Mouse (Mus musculus) adrenal gland, postnatal 4 days (tissue): ENCODE data around the gene H2-DMa. TPM values are rescaled to one million over a fixed set of nuclear protein-coding genes. Genes with fewer than 3 reads are reported as not detected.

Experiments used
- total RNA-seq, 2 experiments: library from RNA; stranded (reverse); gene quantifications; 2 replicates each; pipeline ENCODE4 v1.2.3; 2021

The H2-DMa gene
- total RNA-seq, 2 experiments from 2014 or later: 11.2 to 11.7 TPM

Other genes starting within 250 kb of the H2-DMa start
- not detected for gene Gm7029, start 245.7 kb upstream of the H2-DMa start, total RNA-seq
- gene Kifc1, start 228.9 kb upstream of the H2-DMa start, total RNA-seq: 10 to 100 TPM; 30.5 to 31.0 TPM
- not detected for gene Platr17, start 214.4 kb upstream of the H2-DMa start, total RNA-seq
- gene Daxx, start 210.1 kb upstream of the H2-DMa start, total RNA-seq: 10 to 100 TPM; 34.7 to 37.8 TPM
- 100 to 1,000 TPM; 122 to 131 TPM for gene Tapbp, start 203.6 kb upstream of the H2-DMa start, total RNA-seq
- 10 to 100 TPM; 43.0 to 47.1 TPM for gene Zbtb22, start 203.6 kb upstream of the H2-DMa start, total RNA-seq
- gene Rgl2, start 190.0 kb upstream of the H2-DMa start, total RNA-seq: 10 to 100 TPM; 87.9 to 94.5 TPM
- 10 to 100 TPM; 96.5 to 98.1 TPM for gene Pfdn6, start 179.2 kb upstream of the H2-DMa start, total RNA-seq
- gene Wdr46, start 178.9 kb upstream of the H2-DMa start, total RNA-seq: 10 to 100 TPM; 35.1 to 35.2 TPM
- gene B3galt4, start 168.1 kb upstream of the H2-DMa start, total RNA-seq: 1 to 10 TPM; 7.1 to 7.2 TPM
- 10 to 100 TPM; 62.8 to 72.5 TPM for gene Vps52, start 163.7 kb upstream of the H2-DMa start, total RNA-seq
- 1,000 to 10,000 TPM; 1,180 to 1,281 TPM for gene Rps18, start 163.5 kb upstream of the H2-DMa start, total RNA-seq
- 100 to 1,000 TPM; 173 to 174 TPM for gene H2-K1, start 119.2 kb upstream of the H2-DMa start, total RNA-seq
- gene Ring1, start 94.9 kb upstream of the H2-DMa start, total RNA-seq: 10 to 100 TPM; 49.0 to 54.3 TPM
- 100 to 1,000 TPM; 135 to 144 TPM for gene H2-Ke6, start 91.5 kb upstream of the H2-DMa start, total RNA-seq
- 100 to 1,000 TPM; 145 to 156 TPM for gene Slc39a7, start 87.9 kb upstream of the H2-DMa start, total RNA-seq
- gene Rxrb, start 87.7 kb upstream of the H2-DMa start, total RNA-seq: 10 to 100 TPM; 74.5 to 78.0 TPM
- 1 to 10 TPM; 3.1 to 6.4 TPM for gene Col11a2, start 80.1 kb upstream of the H2-DMa start, total RNA-seq
- under 1 TPM in 1 of 2 experiments, not detected in 1; 0.31 TPM for gene H2-Oa, start 27.2 kb upstream of the H2-DMa start, total RNA-seq
- gene Brd2, start 3.1 kb downstream of the H2-DMa start, total RNA-seq: 100 to 1,000 TPM; 225 to 226 TPM
- 1 to 10 TPM; 1.2 to 3.0 TPM for gene H2-DMb2, start 23.8 kb downstream of the H2-DMa start, total RNA-seq
- gene H2-DMb1, start 33.5 kb downstream of the H2-DMa start, total RNA-seq: 1 to 10 TPM; 1.9 to 3.8 TPM
- 10 to 100 TPM; 20.8 to 22.1 TPM for gene Tap1, start 68.0 kb downstream of the H2-DMa start, total RNA-seq
- 10 to 100 TPM; 12.6 to 15.0 TPM for gene Psmb9, start 68.2 kb downstream of the H2-DMa start, total RNA-seq
- gene Psmb8, start 78.2 kb downstream of the H2-DMa start, total RNA-seq: 10 to 100 TPM; 25.0 to 27.4 TPM
- gene Tap2, start 84.0 kb downstream of the H2-DMa start, total RNA-seq: 10 to 100 TPM; 32.9 to 33.2 TPM
- gene H2-Ob, start 119.4 kb downstream of the H2-DMa start, total RNA-seq: under 1 TPM; 0.28 to 0.65 TPM
- gene H2-Ab1, start 138.1 kb downstream of the H2-DMa start, total RNA-seq: 10 to 100 TPM; 11.1 to 12.8 TPM
- 10 to 100 TPM in 1 of 2 experiments, 1 to 10 TPM in 1; 9.1 to 15.9 TPM for gene H2-Aa, start 168.3 kb downstream of the H2-DMa start, total RNA-seq
- 10 to 100 TPM in 1 of 2 experiments, 1 to 10 TPM in 1; 5.7 to 12.3 TPM for gene H2-Eb1, start 186.3 kb downstream of the H2-DMa start, total RNA-seq
- gene H2-Eb2, start 206.1 kb downstream of the H2-DMa start, total RNA-seq: not detected
- under 1 TPM; 0.45 TPM for gene Btnl2, start 235.3 kb downstream of the H2-DMa start, total RNA-seq